Mouse (Mus musculus) left cerebral cortex, adult 2 months (tissue): ENCODE data around the gene Aif1. TPM values are rescaled to one million over a fixed set of nuclear protein-coding genes. Genes with fewer than 3 reads are reported as not detected.

ENCODE experiments used
- DNase-seq, 2 experiments: peaks; one replicate each; pipeline ENCODE4 v3.0.0; 2021 to 2022; ENCODE audit warnings: low spot score in 2 of 2, mixed read lengths in 1 of 2; ENCODE audit errors: extremely low spot score in 1 of 2
- H3K27ac ChIP-seq: fragments of 200-600 bp; 2 replicates; pipeline ENCODE4 v1.8.1; 2022
- H3K4me3 ChIP-seq: fragments of 200-600 bp; 2 replicates; pipeline ENCODE4 v1.8.1; 2022
- CTCF ChIP-seq: fragments of 200-600 bp; IDR thresholded peaks from 2 replicates; pipeline ENCODE4 v1.8.1; 2022; ENCODE audit warnings: antibody characterized with exemption, mild to moderate bottlenecking, moderate library complexity
- intact Hi-C: fragments of 180-260 bp; cut with DNase I; formaldehyde crosslinking; loops from one replicate; pipeline ENCODE4 v1.15.1; 2025
- total RNA-seq, 2 experiments: library from RNA; stranded (reverse); gene quantifications; 2 replicates each; pipeline ENCODE4 v1.2.3; 2021

The Aif1 gene
- total RNA-seq, 2 experiments from 2014 or later: 8.0 to 14.4 TPM

GRCm38 (mm10) chr17:35163326-35164081 is 12.4 kb downstream of the Aif1 start:
- Histone ChIP-seq H3K4me3 (peak overlapping the region; percentile 87), H3K27ac (peak overlapping the region; percentile 96)
- no peak for DNase-seq
- no peak for TF ChIP-seq CTCF
- intact Hi-C loops: loop anchor here (1.0 kb wide), 1 partner anchor 28 kb away; the partner anchor contains the start of gene Bag6

- TF ChIP-seq CTCF: no peak
- intact Hi-C loops: no loop called here
- no peak overlapping the region for H3K27ac ChIP-seq
- peak overlapping the region; percentile 87 for H3K4me3 ChIP-seq
- no peak for DNase-seq
Measured at GRCm38 (mm10) chr17:35162730-35163129, 13.1 kb downstream of the Aif1 start.

DNA sequence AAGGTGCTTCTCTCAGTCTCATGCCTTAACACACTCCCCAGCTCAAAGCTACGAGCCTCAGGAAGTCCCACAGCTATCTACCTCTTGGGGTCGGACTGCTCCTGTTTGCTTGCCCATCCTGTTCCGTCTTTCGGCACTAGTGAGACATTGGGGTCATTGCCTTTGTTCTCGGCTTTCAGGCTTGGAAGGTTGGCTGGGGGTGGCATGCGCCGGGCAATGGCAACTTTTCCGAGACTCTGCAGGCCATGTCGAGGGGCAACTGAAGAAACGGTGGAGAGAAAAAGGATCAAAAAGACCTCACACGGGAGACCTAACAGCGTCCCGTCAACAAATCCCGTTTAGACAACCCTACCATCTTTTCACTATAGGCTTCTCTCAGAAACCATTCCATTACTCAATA is 13.7 kb downstream of the Aif1 start:
- H3K4me3 ChIP-seq: peak overlapping the region; percentile 87; the same call in 1 of the 2 replicates
- no peak for TF ChIP-seq CTCF
- intact Hi-C loops: no loop called here
- H3K27ac ChIP-seq: no peak overlapping the region
- no peak for DNase-seq

DNA sequence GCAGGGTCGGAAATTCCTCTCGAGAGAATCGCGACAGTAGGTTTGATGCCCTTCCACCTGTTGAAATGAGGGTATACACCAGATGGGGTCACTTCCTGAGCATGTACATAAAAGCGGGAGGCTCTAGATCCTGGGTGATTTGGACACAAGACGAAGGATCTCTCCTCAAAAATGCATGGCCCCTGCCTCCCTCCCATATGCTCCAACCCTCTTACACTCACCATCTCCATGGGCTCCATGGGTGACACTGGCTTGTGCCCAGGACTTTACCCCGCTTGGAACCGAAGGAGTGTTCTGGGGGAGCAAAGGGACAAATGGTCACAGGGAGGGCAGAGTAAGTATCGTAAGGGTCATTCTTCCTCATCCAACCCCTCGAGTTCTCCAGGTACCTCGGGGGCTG is 14.4 kb downstream of the Aif1 start:
- no peak for DNase-seq
- H3K27ac ChIP-seq: no peak overlapping the region
- no peak overlapping the region for H3K4me3 ChIP-seq
- TF ChIP-seq CTCF: no peak
- intact Hi-C loops: no loop called here

DNA sequence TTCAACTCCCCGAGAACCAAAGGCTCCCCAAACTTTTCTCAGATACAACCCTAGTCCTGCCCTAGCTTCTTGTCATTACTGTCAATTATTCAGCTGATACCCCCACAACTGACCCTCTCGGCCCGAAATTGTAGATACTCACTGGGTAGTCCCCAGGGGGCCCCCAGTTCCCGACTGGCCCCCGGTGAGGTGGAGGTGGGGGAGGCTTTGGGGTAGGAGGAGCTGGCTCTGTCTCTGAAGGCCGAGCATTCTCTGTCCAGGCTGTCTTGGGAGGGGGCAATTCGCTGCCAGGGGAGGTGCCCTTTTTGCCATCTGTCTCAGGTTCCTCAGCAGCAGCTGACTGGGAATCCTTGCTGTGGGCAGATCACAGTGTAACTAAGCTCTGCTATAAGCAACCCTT is 16.2 kb downstream of the Aif1 start:
- intact Hi-C loops: no loop called here
- Histone ChIP-seq H3K27ac (no peak overlapping the region), H3K4me3 (no peak overlapping the region)
- no peak for TF ChIP-seq CTCF
- DNase-seq: no peak

GRCm38 (mm10) chr17:35158850-35159593 is 16.8 kb downstream of the Aif1 start:
- DNase-seq: no peak
- Histone ChIP-seq H3K27ac (no peak overlapping the region), H3K4me3 (no peak overlapping the region)
- TF ChIP-seq CTCF: no peak
- intact Hi-C loops: no loop called here

DNA sequence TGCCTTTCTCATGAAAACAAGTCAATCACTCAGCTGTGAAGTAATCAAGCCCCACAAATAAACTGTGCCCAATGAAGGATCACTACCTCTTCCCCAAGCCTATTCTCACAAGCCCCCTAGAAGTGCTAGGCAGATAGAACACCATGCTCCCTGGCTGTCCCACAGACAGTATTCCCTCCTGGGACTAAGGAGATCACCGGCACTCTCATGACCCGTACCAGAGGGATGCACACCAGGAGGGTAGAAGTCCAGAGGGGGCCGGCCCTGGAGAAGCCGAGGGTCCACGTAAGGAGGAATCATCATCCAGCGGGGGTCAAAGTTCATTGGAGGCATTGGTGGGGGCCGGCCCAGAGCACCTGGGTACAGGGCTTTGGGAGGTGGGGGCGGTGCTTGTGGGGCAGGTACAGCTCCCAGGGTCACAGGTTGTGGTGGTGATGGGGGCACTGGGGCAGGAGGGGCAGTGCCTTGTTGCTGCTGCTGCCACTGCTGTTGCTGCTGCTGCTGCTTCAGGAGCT is 18.1 kb downstream of the Aif1 start:
- DNase-seq: no peak
- Histone ChIP-seq H3K4me3 (no peak overlapping the region), H3K27ac (no peak overlapping the region)
- intact Hi-C loops: no loop called here
- TF ChIP-seq CTCF: no peak

DNA sequence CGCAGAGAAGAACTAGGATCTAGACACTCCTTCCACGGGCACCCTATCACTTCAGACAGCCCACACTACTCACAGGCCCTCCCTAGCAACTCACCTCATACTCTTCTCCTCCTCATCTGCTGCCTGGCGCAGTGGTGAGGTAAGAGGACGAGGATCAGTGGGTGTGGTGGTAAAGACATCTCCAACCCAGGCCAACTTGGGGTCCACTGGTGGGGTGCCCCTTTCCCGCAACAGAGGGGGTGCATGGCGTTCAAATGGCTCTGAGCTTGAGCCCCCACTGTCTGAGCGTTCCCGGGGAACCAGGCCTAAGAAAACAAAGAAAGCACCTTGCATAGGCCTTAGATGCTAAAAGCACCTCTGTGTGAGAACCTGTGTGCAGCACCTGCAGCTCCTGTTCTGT is 18.6 kb downstream of the Aif1 start:
- TF ChIP-seq CTCF: no peak
- intact Hi-C loops: no loop called here
- no peak for DNase-seq
- no peak overlapping the region for H3K4me3 ChIP-seq
- H3K27ac ChIP-seq: no peak overlapping the region

GRCm38 (mm10) chr17:35156461-35157200 is 19.2 kb downstream of the Aif1 start:
- H3K4me3 ChIP-seq: no peak overlapping the region
- DNase-seq: no peak
- TF ChIP-seq CTCF: no peak
- H3K27ac ChIP-seq: no peak overlapping the region
- intact Hi-C loops: no loop called here

- no peak overlapping the region for H3K4me3 ChIP-seq
- no peak for TF ChIP-seq CTCF
- intact Hi-C loops: no loop called here
- H3K27ac ChIP-seq: no peak overlapping the region
- no peak for DNase-seq
Measured at GRCm38 (mm10) chr17:35155451-35155850, 20.4 kb downstream of the Aif1 start.

DNA sequence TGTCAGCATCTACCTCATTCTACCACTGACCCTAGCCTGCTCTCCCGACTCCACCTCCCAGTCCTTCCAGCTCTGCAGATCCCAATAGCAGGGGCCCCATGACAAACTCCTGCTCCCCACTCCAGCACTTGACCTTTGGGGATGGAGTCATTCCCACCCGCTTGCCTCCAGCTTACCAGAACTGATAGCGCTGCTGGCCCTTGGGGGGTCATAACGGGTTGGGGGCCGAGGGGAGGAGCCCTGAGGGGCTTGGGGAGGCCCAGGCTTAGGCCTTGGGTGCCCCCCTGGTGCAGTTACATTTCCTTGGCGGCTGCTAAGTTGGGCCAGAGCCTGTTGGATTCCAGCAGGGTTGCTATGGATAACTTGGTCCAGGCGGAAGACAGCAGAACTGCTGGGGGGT is 21.3 kb downstream of the Aif1 start:
- H3K4me3 ChIP-seq: no peak overlapping the region
- TF ChIP-seq CTCF: no peak
- intact Hi-C loops: no loop called here
- no peak overlapping the region for H3K27ac ChIP-seq
- DNase-seq: no peak

- DNase-seq: no peak
- intact Hi-C loops: no loop called here
- Histone ChIP-seq H3K27ac (no peak overlapping the region), H3K4me3 (no peak overlapping the region)
- no peak for TF ChIP-seq CTCF
Measured at GRCm38 (mm10) chr17:35153931-35154330, 21.9 kb downstream of the Aif1 start.
